Mouse (Mus musculus) forelimb bud, embryonic 11.5 days (tissue): Measurements from ENCODE around the gene Rgr.

ENCODE experiments used
- DNase-seq: peaks from one replicate; pipeline ENCODE4 v3.0.0-alpha.2; 2012; ENCODE audit warnings: low read depth, low spot score

The Rgr gene

DNA sequence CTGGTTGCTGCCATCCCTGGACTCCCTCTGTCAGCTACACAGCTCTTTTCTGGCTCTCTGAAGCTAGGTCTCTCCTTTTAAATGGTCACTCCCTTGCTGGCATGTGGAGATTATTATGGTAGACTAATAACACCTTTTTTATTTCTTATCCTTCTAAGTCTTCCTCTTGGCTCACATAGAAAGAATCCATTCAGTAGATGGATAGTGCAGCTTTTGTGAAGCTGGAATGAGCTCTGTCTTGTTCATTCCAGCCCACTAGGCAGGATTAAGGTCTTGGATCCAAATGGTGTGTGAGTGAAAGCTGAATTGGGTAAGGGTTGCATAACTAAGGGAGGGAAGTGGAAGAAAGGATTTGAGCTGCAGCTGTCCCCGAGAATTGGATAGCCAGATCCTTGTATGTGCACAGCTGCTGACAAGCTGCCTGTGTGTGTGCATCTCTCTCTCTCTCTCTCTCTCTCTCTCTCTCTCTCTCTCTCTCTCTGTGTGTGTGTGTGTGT lies at the start of gene Rgr:
Rgr (minus strand) TSS at position 51 of the 497 bp plus-strand sequence.
- no peak for DNase-seq

DNA sequence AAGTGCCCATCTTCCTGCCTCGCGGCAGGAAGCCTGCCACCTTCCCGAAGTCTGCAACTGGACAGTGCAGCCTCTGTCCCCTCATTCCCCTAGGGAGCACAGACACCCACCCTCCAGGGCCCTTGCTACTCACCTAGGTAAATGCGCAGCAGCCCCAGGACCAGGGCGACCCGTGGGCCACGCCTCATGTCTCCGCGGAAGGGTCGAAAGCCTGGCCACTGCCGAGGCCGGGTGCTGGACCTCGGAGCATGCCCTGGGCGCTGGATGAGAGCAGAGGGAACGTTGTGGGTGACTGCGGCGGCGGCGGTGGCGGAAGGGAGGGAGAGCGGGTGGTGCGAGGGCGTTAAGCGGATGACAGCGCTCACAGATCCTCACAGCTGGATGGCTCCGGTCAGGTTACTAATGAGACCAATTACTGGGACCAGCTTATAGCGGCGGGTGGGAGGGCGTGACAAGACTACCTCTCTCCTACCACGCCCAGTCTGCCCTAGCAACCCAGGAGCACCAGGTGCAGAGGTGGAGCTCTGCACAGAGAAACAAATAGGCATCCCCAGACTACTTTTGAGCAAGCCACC lies 49.3 kb upstream of the Rgr start, which contains the start of gene Cdhr1:
Cdhr1 (minus strand) TSS at position 392 of the 575 bp plus-strand sequence.
- peak; percentile 37 for DNase-seq

DNA sequence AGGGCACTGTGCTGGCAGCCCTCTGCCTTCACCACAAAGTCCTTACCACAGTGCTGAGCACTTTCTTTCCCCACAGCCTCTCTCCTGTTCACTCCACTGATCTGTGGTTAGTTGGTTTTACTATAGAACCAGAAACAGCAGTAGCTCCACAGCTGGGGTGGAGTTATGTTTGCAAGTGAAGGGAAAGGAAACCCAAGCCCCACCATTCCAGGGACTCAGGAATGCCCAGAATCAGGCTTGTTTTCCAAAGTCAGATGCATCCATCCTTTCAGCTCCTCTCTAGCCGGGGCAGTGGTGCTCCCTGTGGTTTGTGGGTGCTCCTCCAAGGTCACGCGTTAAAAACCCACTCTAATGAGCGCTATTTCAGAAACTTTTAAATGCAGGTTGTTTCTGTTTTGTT lies 46.8 kb upstream of the Rgr start:
- no peak for DNase-seq

DNA sequence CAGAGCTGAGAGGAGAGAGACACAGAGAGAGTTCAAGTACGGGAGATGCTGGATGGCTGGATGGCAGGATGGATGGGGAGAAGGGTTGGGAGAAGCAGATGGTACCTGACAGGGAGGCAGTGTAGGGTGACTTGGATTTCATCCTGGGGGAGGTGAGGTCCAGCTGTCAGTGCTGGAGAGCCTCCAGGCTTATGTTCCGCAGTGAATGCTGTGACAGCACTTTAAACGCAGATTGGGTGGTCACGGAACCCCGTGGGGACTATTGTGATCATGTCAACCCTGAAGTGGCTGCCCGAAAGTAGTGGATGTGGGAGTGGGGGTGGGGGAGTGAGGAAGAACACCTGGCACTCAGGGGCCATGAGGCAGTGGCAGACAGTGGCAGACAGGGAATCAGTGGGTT lies 45.7 kb upstream of the Rgr start:
- DNase-seq: no peak

DNA sequence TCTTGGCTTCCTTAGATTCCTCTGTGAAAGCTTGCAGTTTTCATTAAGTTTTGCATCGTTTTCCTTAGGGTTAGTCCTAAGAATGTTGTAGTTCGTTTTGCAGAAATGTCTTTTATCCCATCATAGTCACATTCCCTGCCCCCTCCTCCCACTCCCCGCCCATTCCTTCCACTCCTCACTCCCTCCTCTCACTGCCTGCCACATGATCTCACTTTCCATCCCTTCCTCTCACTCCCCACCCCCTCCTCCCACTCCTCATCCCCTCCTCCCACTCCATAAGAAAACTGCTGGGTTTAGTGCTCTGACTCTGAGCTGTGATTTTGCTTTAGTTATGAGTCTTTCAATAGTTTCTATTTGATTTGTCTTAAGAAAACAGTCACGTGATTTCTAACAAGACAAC lies 35.0 kb upstream of the Rgr start:
- DNase-seq: no peak

DNA sequence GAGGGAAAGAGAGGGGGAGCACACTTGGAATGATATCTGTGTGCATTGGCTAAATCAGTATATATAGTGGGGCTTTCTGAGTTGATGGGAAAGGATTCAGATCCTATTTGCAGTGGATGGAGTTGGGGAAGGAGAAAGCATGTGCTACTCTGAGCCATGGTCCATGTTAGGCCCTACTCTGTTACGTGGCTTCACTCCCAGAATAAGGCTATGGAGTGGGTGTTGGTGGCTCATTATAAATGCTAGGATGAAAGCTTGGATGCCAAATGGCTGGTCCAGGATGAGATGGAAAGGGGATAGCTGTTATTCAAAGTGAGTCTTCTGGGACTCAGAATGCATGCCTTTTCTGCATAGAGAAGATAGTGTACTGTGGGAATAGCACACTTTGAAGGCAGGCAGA lies 32.0 kb upstream of the Rgr start:
- no peak for DNase-seq

DNA sequence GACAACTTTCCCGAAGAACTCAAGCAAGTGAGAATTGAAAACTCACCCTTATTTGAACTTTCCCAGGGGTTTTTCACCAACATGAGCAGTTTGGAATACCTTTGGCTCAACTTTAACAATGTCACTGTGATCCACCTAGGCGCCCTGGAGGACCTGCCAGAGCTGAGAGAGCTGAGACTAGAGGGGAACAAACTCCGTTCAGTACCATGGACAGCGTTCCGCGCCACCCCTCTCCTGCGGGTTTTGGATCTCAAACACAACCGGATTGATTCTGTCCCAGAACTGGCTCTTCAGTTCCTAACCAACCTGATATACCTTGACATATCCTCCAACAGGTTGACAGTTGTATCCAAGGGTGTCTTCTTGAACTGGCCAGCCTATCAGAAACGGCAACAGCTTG lies 19.8 kb upstream of the Rgr start:
- peak; percentile 80 for DNase-seq

DNA sequence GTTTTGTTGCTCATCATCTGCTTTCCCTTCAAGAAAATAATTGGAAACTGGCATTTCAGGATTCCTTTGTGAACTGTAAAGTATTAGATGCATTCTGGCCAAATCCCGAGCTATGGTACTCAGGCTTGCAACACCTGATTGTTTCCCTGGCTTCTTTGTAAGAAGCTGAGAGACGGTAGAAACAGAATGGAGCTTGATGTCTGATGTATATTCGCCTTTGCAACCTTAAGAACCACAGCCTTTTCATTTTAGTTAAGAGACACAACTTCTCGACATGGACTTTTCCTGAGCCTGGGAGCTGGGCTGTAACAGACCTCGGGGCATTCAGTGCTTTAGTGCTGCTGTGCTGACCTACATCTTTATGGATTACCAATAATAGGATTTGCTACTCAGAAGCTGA lies 18.9 kb upstream of the Rgr start, which contains the start of gene Lrit2:
Lrit2 (plus strand) TSS at position 301 of the 400 bp plus-strand sequence.
- DNase-seq: no peak

DNA sequence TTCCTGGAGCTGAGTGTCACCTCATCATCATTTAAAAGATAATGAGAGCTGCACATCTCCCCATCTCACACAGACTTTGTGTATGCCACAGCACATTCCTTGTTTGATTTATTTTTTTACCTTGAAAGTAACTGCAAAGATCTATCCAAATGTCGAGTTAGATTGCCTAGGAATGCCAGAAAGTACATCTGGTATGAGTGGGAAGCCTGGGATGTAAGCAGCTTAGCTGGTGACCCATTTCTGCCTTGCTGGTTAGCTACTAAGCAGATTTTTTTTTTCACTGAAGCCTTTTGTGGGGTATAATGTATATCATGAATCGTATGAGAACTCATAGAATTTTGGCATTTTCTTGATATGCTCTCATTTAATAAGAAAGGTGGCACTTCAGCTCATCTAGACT lies 17.9 kb upstream of the Rgr start:
- DNase-seq: no peak

DNA sequence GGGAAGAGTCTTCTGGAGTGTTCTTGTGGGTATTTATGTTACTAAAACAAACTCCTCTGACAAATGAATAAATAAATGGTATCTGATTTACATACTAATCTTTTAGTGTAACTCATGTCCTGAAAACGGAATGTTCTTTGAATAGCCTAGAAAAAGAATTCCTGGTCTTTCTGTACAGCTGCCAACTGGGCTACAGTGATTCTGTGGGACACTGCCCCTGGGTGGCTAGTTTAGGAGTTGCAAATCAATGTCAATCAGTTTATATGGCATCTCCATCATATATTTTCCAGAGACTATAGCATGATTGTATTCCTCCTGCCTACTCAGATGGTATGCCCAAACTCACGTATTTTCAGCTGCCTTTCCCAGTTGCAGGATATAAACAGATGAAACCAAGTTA lies 16.1 kb upstream of the Rgr start:
- no peak for DNase-seq

DNA sequence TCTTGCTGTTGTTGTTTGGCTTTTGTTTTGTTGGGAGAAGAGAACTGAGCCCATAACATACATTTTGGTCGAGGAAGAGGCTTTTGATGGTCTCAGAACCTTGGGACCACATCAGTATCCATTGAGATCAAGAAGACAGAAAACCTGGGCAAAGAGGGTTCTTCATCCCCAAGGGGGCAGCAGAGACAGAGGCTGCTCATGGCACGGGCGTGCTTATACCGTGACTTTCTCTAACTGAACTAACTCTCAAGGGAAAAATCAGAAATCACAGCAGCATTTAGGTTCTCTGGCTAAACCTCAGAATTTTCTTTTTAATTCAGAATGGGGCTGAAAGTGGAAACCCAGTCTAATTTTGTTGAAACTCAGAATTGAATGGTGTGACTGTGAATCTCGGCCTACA lies 14.3 kb downstream of the Rgr start:
- no peak for DNase-seq

DNA sequence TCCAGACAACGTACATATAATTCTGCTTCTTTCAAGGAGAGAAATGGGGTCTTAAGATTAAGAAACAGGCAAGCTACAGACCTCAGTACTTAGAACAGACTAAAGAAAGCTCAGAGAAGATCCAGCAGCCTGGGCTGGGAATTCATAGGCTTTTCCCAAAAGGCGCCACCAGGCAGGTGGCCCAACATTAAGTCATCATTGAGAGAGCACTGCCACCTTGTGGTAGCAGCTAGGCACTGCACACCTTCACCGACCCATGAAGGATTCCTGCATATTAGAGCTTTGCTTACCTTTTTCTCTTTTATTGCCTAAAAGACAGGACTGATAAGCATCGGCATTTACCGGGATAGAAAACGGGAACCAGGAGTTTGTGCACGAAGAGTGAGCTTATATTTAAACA lies 15.5 kb downstream of the Rgr start:
- peak; percentile 70 for DNase-seq

DNA sequence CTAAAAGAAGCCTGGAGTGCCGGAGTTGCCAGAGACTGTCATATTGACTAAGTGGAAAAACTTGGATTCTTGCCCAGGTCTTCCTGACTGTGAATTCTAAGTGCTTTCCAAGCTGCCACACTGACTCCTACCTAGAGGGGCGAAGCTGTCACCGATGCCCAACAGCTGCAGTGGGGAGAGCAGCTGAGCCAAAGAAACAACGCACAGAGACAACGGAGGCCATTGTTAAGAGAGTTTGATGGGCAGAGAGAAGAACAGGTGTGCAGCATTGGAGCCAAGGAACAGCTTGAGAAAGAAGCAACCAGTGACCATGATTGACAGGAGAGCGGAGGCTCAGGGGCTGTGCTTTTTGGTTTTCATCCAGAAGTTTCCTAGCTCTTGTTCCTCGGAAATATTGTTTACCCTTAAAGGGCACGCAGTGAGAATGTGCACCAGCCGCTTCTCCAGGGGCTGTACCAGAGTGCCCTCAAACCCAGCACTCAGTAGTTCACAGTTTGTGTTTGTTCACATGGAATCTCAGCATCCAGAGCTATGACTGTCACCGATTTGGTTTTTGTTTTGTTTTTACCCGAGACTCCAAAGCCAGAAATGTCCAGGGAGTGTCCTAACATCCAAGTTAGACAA lies 16.2 kb downstream of the Rgr start:
- DNase-seq: no peak

DNA sequence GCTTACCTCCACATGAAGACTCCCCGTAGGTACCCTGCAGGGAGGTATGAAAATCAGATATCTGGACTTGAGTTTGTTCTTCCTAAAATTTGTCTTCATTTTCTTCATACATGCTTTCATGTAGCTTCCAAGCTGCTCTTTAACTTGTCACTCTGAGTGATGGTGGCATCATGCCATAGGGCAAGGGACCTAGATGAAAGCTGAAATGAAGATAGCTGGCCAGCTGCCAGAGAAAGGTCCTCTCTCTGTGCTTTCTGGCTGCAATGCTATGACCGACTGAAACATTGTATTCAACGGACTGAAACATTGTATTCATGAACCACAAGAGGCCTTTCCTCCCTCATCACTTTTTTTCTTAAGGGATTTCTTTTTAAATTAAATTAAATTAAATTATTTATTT lies 20.2 kb downstream of the Rgr start:
- no peak for DNase-seq

DNA sequence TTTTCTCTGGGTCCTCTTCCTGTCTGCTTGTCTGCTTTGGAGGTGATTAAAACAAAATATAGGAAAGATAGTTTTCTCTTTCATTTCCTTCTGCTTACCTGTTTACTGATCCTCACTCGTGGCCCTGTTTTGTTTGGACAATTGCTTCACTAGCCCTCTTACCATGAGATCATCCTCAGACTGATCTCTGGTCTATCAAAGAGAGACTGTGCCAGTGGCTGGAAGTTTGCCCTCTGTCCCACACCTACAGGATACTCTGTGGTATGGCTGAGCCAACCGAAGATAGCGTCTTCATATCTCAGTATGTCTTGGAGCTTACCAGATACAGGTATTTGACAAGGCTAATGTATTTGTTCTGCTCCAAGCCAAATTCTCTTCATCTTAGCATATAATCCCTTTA lies 20.8 kb downstream of the Rgr start:
- DNase-seq: no peak

DNA sequence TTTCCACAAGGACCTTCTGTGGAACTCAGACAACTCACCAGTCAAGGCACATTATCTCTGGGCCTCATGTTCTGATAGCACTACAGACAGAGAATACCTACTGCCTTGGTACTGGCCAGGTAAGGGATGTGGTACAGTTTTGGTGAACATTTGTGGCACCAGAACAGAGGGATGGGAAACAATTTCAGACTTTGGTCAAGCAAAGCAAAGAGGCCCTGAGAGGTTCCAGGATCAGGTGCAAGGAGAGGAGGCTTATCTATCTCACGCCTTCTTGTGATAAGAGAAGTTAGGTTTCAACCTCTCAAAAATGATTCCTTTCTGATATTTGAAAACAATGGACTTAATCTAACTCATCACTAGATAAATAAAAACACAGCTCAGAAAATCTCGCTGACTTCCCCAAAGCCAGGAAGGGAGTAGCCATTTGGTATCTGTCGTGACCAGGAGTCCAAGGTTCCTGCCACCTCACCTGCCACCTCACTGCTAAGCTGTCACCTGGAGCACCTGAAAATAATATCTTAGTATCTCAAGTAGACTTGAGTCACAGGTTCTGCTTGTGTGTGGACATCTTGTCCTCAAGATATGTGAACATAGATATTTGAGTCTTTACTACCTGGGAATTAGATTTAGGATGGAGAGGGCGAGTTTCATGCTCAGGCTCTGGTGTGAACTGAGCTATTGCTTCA lies 21.4 kb downstream of the Rgr start:
- no peak for DNase-seq

DNA sequence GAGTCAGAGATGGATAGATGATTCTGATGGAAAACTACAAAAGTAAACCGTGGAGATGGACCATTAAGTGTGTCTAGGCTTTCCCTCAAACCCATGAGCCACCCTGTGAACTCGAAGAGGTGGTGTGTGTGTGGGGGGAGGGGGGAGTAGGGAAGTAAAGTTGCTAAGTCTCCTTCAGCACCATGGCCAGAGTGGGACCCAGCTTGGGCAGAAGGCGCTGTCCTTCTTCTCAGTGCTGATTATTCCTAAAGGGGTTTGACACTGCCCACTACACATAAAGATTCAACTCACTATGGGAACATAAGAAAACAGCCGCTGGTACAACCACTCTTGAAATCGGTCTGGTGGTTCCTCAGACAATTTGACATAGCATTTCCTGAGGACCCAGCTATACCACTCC lies 32.9 kb downstream of the Rgr start:
- DNase-seq: peak; percentile 48

DNA sequence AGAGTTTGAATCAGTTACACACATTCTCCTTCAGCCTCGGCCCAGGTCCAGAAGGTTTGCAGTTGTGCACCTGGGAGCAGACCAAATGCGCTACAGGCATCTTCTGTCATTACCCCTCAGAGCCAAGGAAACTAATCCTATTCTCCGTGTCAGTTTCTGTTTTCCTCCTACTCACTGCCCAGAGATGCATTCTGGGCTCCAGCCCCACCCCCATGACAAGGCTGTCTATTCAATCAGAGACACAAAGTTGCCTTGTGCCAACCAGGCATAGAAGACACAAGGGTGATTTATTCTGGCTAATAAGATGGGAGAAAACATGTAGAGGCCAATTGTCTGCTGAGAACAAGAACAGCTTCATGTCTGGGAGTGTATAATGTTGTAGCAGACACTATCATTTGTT lies 35.1 kb downstream of the Rgr start:
- no peak for DNase-seq

DNA sequence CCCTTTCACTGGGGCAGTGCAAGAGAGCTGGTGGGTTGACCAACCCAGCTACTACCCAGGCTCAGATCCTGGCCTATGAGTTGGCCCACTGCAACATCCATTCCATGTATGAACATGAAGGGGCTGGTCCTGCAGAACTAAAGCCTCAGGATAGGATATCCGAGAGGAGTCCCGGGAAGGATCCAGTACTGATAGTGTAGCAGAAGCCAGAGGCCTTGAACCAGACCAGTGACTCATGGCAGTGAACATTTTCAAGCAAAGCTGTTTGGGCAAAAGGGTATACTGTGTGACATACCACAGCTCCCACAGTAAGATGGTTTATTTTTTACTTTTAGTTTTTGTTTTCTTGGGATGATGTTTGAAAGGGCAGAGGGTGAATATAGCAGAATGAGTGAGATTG lies 39.1 kb downstream of the Rgr start:
- DNase-seq: no peak

DNA sequence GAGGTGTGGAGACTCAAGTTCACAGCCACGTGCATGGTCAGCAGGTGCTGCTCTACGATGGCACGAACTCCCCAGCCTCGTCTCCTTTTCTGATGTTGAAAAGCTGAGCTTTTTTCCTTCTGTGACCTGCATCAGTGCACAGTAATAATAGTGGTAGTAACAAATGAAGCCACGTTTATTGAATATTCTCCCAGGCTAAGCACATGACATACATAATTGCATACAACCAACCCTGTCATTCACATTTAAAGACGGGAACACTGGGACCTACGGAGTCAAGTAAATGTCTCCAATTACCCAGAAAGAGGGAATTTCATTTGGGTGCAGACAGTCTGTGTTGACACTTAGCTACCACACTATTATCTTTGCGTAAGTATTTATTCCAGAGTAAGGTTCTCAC lies 42.3 kb downstream of the Rgr start:
- DNase-seq: no peak

DNA sequence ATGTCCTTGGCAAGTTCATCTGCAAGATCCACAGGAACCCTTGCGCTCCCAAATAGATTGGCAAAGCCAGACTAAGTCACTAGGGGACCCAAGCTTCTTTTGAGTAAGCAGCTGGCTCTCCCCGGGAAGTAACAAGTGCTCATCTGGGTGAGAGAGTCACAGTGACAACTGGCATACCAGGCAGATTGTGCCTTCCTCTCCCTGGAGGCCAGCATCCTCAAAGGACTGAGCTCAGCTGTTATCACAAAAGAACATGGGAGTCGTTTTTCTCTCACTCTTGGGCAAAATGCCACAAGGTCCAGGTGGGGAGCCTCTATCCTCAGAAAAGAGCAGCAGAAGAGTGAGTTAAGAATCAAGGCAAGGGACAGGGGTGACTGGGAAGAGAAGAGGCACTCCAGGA lies 42.9 kb downstream of the Rgr start:
- no peak for DNase-seq

DNA sequence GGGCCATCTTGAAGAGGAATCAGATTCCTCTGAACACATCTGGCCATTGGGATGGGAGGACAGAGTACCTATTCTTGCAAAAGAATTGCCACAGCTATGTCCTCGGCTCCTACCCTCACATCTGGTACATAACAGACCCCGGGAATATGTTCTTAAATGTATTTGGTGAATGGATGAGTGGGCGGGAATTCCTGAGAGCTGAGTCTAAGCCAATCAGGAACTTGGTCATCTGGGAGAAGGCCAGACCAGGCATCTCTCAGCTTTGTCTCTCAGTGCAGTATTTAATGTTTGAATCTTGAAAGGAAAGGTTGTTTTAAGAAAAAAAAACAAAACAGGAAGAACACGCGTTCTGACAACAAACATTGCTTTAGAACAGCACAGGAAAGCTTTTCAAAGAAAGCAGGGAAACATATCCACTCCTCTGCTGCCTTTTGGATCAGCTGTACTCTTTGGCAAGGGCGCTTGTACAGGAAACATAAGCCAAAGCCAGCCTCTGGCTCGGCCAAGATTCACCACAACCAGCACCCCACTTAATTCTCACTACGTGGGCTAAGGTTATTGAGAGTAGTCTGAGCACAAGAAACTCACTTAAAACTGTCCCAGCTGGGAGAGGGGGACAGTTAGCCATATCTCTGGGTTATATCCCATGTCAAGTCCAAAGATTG lies 45.2 kb downstream of the Rgr start:
- no peak for DNase-seq

DNA sequence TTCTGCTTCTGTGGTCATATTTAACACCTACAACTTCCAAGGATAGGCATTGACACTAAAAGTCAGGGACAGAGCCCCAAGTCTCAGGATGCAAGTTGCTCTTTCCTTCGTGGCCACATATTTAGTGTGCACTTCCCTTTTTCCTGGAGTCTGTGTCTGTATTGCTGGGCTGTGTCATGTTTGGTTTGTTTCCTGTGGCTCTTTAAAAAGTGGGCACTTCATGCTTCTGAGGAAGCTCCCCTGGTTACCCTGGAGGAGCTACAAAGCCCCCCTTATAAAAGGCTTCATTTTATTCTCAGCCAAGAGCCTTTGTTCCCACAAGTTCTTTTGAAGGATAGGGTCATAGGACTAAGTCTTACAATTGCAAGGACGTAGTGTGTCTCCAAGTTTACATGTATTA lies 45.9 kb downstream of the Rgr start:
- DNase-seq: no peak
